Mouse (Mus musculus) thymus, postnatal 4 days (tissue): ENCODE measurements around the gene Klf12.
"Not testable (repeated sequence)": the region's sequence is repeated elsewhere in the genome, so short reads cannot be mapped to it uniquely, and the experiment has no call there.

ENCODE experiments used
- DNase-seq: peaks from one replicate; pipeline ENCODE4 v3.0.0; 2021

The Klf12 gene

DNA sequence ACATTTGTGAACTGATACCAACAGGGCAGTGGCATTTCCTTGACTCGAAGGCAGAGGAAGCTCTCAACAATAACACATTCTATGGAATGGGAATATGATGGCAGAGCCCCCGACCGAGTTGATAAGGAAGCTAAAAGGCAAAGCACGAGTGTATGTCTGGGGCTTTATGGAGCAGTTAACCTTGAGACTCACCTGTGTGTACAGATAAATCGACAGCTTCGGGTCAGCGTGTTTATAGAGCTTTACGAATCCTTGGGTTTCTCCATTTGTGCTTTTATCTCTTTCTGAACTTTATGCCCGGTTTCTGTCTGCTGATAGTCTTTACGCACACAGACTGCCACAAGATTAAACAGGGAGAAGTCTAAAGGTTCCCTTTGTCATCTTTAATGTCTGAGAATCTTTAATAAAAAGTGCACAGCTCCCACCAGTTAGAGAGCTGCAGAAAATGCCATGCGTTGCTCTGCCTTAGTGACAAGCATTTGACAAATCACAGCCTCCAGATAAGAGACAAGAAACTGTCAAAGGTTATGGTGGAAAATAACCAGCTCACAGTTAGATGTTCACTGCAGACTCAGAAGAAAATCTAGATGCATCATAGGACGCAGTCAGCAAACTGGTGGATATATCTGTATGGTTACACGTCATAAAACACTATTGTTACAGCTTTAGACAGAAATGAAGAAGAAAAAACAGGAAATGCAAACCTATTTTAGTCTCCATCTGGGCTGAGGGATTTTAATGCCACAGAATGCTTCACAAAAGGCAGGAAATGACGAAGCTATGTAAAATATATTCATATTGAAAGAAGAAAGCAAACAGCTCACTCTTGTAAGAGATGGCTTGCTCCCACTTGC is 428.1 kb downstream of the Klf12 start:
- no peak for DNase-seq

DNA sequence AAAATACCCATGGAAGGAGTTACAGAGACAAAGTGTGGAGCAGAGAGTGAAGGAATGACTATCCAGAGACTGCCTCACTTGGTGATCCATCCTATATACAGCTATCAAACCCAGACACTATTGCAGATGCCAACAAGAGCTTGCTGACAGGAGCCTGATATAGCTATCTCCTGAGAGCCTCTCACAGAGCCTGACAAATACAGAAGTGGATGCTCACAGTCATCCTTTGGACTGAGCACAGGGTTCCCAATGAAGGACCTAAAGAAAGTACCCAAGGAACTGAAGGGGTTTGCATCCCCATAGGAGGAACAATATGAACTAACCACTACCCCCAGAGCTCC is 430.0 kb downstream of the Klf12 start:
- DNase-seq = not testable (repeated sequence)

DNA sequence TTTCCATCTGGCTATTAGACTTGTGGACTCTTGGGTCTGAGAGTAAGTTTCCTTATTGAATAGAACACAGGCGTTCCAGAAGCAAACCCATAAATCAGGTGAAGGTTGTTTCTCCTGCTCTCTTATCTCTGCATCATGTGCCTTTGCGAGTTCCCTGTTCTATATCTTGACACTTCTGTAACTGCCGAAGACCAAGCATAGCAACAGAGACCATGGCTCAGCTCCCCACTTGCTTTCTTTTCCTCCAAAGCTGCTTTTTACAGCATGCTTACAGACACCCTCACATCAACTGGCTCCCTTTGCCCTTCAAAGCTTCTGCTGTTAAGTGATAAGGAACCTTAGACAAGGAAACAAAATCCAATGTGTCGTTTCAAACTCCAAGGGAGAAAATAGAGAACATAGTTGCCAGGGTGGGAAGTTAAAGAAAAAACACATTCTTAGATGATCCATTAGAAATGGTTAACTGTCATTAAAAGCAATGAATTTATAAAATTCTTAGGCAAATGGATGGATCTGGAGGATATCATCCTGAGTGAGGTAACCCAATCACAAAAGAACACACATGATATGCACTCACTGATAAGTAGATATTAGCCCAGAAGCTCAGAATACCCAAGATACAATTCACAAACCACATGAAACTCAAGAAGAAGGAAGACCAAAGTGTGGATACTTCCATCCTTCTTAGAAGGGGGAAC is 430.6 kb downstream of the Klf12 start:
- not testable (repeated sequence) for DNase-seq

DNA sequence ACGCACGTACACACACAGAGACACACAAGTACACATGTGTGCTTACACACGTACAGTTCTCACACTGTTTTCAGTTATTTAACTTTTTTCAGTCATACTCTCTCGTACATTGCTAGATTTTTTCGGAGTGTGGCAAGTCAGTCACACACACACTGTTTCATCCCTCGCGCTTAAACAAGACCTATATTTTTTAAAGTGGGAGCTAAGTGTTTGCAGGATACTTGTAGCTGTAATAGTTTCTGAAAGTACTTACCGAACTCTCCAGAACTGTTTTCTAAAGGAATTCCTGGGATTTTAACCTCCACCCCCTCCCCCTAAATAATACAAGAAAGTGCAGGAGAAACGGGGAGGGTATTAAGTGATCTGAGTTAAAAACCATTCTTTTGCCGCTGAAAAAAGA is 434.1 kb downstream of the Klf12 start:
- DNase-seq = no peak

DNA sequence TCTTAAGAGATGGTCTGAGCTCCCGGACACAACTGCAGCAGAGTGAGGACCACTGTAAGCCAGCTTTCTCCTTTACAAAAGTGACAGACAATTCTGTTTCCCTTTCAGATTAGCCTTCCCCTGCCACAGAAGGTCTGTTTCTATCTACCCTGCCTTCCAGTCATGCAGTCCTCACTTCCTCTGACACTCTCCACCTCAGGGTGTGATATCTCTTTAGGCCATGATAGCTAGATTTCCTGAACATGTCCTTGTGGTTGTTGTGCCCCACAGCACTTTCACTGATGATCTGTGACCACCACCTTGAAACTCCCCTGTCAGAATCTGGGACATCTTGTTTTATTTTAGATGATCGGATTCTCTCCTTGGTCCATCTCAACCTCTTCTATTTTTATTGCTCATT is 437.0 kb downstream of the Klf12 start:
- DNase-seq = no peak

DNA sequence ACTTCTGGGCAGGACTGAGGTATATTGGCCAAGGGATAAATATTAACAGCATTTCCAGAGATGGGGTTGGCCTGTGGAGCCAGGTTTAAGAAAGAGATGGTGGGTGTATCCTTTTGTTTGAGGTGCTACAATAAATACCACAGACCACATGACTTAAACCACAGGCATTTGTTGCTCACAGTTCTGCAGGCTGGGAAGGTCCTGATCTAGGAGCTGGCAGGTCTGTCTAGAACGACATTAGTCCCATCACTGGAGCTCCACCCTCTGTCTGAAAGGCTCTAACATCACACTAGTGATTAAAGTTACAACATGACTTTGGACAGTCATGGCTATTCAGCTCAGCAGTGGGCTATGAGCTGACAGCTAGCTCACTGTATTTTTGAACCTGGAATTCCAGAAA is 457.8 kb downstream of the Klf12 start:
- no peak for DNase-seq
